Mouse (Mus musculus) lung, adult 18-20 months (tissue): ENCODE measurements around the gene Rsf1.

Source experiments
- DNase-seq, 2 experiments: peaks; one replicate each; pipeline ENCODE4 v3.0.0; 2022; ENCODE audit warnings: mixed read lengths in 2 of 2

Rsf1 gene

DNA sequence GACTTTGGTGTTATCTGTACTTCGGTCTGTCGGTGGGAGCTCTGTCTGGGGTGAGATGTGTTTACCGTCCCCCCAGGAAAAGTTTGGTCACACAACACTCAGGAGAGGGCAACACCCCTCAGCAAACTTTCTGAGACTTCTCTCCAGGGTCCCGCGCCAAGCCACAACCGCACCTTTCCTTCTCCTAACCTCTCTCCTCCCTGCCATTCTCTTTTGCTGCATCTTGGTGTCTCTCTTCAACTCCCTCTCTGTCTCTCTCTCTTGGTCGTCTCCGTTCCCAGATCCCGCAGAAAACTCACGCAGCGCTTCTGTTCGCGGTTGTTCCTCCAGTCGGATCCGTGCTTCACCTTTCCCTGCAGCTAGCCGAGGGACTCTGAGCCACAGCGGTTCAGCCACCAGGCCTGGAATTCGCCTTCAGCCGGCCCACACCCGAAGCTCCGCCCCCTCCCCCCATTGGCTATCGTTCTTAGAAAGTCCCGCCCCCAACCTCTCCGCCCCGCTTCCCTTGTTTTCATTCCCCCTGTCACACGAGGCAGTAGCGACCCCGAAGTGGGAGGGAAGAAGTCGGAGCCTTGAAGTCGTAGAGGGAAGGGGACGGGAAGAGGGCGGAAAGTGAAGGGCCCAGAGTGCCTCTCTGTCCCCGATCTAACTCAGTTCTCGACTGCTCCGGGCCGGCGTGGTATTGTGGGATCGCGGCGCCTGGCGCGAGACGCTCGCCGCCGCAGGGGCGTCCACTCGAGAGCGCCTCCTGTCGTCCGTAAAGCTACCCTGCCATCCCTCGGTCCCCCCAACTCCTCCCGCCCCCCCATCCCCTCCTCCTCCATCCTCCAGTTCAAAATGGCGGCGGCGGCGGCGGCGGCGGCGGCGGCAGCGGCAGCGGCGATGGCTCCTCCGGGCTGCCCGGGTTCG lies at the start of gene Rsf1, which contains the start of gene Aamdc:
TSS of gene Rsf1 (plus strand) at position 823 of the 909 bp plus-strand sequence.
TSS of gene Aamdc (minus strand) at position 431 of the 909 bp plus-strand sequence.
- DNase-seq: peak; percentile 97

DNA sequence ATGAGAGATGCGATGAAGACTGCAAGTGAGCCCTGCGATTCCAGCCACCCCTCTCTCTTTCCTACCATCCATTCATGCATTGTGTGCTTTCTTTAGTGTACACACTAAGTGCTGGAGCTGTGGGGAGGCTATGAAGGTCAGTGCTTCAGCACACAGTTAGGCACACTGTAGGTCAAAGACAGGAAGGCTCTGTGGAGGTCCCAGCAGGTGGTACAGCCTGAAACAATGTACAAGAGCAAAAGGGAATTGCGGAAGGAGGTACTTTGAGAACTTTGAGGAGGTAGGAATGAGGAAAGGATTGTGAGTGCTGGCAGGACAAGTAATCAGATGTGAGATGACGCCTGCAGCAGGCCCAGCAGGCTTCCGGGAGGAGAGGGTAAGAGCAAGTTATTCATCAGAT lies 44.2 kb upstream of the Rsf1 start:
- DNase-seq: no peak

DNA sequence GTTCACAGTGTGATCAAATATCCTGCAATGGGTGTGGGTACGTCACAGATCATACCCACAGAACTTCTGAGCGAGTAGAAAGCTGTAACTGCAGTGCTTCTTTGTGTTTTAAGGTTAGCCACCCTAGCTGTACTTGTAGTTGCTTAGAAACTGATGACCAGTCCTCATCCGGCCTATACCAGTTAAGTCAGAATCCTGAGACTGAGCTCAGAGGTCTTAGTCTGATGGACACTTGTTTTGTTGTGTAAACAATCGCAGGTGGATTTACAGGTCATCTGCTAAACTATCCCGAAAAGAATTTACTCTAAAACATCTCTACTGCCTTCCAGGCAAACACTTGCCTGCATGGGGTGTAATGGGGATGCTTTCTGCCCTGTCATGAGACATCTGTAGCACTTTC lies 43.1 kb upstream of the Rsf1 start:
- no peak for DNase-seq

DNA sequence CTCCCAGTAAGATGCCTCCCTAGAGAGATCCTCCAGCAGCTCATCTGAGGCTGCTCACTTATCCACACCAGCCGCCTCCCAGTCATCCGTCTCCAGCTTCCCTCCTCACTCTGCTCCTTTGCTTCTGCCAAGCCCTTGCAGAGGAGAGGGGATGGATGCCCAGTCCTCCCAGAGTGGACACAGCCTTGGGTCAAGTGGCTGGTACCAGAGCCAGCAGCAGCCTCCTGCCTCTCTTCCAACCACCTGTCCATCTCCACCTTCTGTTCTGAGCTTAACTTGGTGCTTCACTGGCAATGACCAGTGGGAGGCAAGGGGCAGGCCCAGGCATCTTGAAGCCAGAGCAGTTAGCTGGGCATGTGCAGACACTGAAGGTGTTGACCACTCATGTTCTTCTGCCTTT lies 33.2 kb upstream of the Rsf1 start:
- DNase-seq: no peak

DNA sequence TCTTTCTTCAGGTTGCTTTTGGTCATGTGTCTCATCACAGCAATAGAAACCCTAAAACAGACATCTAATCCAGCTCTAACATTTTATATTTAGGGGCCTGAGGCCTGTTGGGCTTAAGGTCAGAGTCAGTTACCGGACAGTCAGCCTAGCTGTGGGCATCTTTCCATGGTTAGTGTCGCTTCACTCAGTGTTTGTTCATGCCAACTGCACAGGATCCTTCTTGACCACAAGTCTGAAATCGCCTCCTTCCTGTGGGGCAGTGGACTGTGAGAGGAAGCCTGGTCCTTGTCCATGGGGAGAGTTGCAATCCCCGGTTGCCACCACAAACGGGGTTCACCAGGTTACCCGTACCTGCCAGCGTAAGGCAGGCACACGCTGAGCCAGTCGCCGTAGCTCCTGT lies 30.4 kb upstream of the Rsf1 start:
- no peak for DNase-seq

DNA sequence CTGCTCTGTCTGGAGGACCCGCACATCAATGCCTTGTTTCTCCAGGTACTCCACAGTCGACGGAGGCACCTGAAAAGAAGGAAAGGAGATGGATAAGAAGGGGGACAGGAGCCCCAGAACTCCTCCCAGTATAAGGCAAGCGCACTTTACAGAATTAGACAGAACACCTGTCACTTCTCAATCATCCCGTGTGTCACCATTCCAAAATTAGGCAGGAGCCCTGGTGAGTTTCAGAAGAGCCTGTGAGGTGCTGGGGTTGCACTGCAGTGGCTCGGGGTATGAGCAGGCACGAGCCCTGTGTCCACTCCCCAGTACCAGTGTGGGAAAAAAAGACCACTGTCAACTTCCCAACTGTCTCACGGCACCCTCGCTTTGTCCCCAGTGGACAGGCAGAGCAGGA lies 29.0 kb upstream of the Rsf1 start:
- DNase-seq: no peak

DNA sequence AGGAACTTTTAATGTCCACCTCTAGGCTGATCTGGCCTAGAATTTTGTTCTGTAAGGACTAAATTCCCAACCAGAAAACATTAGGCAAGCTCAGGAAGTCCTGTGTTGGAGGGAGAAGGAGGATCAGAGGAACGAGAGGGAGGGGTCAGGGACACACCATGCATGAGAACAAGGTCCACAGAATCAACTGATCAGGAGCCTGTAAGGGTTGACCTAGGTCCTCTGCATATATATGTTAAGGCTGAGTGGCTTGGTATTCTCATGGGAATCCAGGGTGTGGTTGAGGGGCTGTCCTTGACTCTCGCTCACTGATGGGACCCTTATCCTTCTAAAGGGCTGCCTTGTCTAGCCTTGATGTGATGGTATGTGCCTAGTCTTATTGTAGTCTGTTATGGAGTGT lies 16.1 kb upstream of the Rsf1 start:
- no peak for DNase-seq

DNA sequence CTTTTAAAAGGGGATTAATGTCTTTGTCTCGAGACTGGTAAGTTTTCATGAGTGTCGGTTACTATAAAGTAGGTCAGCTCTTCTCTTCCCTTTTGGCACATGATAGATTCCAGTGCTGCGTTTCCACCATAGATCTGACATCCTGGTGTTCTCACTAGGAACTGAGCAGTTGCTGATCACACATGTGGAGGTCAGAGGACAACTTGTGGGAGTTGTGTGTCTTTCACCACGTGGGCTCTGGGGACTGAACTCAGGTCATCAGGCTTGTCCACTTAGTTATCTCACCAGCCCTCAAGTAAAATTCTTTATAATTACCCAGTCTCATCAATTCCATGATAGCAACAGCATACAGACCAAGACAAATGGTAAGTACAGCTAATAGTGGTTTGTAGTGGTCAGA lies 10.3 kb upstream of the Rsf1 start:
- no peak for DNase-seq

DNA sequence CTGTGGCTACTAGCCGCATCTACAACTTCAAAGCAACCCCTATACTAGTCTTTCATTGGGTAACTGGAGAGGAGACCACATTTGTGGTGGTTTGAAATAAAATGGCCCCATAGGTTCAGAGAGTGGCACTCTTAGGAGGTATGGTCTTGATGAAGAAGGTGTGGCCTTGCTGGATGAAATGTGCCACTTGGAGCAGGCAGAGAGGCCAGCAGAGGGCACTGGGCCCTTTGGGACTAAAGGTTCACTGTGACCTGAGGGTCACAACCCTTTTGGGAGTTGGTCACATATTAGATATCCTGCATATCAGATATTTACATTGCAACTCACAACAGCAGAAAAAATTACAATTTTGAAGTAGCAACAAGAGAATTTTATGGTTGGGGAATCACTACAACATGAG lies 9.3 kb upstream of the Rsf1 start:
- DNase-seq: peak in 1 of 2 experiments; percentile 15

DNA sequence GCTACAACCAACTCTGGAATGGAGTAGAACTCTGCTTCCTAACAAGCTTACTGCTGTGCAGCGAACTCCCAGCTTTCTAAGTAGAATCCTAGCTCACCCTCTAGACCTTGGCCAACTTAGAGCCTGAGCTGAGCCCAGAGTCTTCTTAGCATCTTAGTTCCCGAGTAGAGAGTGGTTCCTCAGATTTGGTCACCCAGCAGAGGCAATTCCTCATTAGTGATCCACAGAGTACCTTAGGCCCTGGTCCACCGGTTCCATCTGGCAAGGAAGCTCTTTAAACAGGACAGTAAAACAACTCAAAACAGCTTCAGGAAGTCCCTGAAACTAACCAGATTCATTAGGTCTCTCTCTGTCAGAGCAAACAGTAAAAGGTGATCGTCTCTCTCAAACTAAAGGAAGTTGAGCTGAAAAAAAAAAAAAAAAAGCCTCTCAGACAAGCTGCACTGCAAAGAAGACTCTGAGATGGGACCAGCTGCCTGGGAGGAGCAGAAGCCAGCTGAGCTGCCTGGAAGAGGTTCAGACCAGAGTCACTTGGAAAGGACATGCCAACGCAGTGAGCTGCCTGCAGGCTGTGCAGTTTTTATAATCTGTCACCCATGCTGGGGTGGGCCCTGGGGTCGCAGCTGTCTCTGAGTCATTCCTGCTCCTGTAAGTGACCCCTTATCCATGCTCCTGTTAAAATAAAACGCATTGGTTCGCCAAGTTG lies 1.2 kb upstream of the Rsf1 start:
- DNase-seq: peak; percentile 18 to 29

DNA sequence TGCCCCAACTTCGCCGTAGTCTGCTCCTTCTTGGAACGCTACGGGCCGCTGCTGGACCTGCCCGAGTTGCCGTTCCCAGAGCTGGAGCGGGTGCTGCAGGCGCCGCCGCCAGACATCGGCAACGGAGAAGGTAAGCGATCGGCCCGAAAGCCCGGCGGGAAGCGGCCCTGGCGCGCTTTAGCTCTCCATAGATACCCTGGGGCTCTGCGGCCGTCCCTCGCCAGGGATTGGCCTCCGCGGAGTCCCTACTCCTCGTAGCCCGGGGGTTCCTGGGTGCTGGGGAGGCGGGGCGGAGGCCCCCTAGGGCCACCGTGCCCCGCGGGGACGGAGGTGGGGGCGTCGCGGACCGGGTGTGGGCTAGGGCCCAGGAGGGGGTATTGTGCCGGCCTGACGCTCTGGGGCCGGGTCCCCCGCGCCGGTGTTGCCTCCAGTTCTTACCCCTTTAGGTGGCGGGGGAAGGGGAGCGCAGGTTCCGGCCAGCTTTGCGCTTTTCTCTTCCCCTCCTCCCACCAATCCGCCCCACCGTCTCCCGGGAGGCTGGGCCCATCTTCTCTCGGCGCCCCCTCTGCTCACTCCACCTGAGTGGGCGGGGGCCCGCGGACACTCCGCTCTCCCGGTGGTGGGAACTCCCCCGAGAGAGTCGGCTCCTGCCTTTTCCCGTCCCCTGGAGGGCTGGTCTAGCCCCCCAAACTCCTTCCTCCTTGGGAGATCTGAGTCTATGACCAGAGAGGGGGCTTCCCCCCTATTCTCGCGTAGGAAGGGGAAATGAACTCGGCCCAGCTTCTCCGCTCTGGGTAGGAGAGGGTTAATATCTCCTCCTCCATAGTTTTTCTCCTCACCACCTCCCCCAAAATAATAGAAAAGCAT lies 520 bp downstream of the Rsf1 start:
- DNase-seq: peak; percentile 32 to 40

DNA sequence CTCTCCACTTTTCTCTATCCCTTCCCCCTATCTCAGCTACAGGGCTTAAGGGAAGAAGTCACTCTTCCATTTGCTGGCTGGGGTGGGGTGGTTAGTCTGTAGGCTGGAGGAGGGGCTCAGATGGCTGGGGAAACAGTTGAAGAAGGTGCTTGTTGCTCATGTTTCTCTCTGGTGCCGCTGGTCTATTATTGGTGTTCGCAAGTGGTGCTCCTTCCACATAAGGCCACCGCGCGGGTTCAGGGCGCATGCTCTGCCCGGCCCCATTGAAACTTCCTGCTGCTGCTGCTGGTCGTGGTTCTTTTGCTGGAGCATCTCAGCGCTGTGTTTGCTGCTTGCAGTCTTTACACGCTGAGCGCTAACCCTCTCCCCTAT lies 1.1 kb downstream of the Rsf1 start:
- DNase-seq: peak; percentile 88 to 89

DNA sequence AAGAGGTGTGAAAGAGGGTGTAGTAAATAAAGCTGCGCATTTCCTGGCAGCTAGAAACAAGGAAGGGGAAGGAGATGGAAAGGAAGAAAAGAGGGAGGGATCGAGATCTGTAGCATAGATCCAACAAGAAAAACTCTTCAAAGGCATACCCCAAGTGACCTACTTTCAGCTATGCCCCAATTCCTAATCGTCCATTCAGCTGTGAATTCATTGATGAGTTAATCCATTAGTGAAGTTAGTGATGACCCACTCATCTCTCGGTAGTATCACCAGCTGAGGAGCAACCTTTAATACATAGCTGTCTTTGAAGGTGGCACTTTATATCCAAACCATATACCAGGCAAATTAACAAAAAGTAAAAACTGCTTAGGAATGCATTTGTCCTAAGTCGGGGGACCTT lies 8.8 kb downstream of the Rsf1 start:
- DNase-seq: no peak

DNA sequence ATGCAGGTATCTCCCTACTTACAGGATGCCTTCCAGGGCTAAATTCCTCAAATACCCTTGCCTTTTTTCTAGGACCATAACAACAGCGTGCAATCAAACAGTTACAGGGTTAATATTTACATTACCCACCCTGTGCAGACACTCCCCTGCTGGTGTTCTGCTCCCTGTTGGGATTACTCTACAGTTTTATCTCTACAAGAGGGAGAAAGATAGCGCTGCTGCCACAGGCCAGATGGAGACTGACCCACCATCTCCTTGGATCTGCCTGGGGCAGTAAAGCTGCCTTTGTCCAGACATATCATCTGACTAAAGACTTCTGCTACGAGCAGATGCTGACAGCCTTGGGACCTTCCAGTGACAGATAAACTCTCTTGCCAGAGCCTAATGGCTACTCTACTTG lies 10.8 kb downstream of the Rsf1 start:
- DNase-seq: no peak

DNA sequence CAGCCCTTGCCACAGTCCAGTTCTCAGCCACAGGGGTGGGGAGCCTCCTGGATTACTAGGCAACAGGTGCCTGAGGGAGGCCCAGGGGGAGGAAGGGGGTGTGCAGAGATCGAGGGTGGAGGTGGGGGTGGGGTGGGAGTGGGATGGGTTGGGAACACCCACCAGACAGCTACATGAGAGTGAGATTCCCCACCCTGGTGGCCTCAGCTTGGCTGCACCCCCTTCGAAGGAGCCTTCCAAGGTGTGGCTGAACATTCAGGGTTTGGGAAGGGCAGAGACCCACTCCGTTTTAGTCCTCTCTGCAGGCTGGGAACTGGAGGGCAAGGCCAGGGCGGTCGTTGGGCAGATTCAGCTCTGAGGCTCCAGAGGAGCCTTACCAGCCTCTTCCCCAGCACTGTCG lies 11.6 kb downstream of the Rsf1 start:
- no peak for DNase-seq

DNA sequence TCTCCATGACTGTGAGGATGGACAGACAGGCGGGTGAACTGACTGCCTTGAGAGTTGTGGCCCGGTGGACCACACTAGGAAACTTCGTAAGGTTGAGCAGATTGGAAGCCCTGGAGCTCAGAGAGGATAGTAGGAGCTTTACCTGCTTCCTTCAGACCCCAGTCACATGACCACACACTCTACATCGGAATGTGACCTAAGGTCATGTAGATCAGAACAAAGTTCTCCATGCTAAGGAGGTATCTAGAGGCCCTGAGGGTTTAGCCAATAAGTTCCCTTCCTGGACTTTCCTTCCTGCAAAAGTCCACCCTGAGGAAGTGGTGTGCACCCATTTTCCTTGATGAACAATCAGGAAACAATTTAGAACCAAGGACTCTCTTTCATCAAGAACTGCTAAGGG lies 12.7 kb downstream of the Rsf1 start:
- no peak for DNase-seq

DNA sequence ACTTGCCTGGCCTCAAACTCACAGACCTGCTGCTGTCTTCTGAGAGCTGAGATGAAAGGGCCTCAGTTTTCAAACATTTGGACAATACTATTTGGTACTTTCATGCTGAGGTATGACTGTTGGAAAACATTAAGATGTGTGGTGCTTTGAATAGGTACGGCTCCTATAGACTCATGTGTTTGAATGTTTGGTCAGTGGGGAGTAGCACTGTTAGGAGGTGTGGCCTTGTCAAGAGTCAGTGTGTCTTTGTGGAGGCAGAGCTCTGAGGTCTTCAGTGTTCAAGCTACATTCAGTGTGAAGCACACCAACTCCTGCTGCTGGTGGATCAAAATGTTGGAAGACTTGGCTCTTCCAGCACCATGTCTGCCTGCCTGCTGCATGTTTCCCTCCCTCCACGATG lies 13.8 kb downstream of the Rsf1 start:
- DNase-seq: no peak

DNA sequence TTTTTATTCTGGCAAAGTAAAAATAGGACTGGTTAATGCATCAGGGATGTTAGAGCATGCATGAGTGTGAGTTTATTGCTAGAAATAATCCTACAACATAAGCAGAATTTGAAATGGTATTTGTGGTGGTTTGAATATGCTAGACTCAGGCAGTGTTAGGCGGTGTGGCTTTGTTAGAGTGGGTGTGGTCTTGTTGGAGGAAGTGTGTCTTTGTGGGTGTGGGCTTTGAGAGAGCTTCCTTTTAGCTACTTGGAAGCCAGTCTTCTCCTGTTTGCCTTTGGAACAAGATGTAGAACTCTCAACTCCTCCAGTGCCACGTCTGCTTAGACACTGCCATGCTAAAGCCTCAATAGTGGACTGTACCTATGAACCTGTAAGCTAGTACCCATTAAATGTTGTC lies 18.9 kb downstream of the Rsf1 start:
- no peak for DNase-seq

DNA sequence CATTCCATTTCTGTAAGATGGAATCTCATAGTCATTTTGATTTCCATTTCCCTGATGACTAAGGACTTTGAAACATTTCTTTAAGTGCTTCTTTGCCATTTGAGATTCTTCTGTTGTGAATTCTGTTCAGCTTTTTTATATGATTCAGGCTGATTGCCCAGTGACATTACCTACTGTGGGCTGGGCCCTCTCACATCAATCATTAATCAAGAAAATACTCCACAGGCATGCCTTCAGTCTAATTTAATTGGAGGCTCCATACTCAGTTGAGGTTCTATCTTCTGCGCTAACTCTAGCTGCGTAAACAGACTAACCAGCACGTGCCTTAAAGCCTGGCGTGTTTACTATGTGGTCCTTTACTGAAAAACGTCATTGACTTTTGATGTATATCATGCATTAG lies 41.7 kb downstream of the Rsf1 start:
- DNase-seq: no peak

DNA sequence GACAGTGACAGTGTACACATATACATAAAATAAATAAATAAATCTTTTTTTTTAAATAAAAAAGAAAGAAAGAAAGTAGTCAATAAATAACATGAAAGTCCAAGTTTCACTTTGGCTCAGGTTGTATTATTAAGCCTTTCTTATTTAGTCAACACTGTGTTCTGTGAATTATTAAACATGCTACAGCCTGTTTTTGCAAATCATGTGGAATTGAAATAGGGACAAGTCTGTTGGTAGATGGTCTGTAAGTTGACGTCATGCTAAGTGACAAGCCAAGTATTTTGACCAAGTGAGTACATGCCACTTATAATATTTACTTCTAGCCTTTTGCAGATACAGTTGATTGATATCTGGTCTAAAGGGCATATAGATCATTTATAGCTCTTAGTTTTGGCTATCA lies 43.0 kb downstream of the Rsf1 start:
- no peak for DNase-seq

DNA sequence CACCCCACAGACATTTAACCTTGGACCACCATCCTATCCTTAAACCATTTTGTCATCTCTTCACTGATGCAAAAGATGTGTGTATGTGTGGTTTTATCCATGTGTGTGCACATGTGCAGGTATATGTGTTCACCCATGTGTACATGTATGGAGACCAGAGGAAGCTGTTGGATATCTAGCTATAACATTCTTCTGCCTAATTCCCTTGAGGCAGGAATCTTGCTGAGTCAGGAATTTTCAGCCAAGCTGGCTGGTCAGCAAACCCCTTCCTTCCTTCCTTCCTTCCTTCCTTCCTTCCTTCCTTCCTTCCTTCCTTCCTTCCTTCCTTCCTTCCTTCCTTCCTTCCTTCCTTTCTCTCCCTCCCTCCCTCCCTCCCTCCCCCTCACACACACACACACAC lies 43.7 kb downstream of the Rsf1 start:
- no peak for DNase-seq

DNA sequence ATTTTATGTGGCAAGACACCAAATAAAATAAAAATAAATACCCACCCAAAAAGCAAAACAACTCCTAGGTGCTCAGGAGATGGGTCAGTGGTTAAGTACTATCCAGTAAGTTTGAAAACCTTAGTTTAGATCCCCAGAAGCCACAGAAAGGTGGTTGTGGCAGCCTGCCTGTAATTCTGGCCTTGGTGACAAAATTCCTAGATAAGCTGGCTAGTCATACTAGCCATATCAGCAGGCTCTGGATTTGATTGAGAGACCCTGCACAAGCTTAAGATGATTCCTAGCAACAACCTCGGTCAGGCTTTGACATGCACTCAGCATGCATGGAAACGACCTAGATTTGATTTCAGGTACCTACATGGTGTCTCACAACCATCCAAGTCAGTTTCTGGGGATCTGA lies 49.7 kb downstream of the Rsf1 start:
- no peak for DNase-seq

DNA sequence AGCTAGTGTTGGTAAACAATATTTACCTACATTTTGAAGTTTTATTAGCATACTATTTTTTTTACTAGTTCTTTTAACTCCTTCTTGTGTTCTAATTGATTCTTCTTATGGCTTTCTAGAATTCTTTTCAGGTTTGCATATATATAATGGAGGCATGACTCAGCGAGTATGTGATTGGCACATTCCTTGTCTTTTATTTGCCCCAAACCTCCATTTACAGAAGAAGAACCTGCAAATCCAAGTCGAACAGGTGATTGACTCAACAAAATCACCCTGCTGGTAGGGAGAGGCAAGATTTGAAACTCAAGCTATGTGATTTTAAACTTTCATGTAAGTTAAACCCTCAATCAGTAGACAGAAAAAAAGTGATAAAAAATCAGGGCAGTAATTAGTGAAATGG lies 51.6 kb downstream of the Rsf1 start:
- no peak for DNase-seq
